Mouse (Mus musculus) bone marrow macrophage, adult 2 months (primary cell): ENCODE results near the gene Asb2. TPM values are rescaled to one million over a fixed set of nuclear protein-coding genes. Genes with fewer than 3 reads are reported as not detected.
A peak's percentile ranks its signal among the peaks of the same experiment; 100 is the strongest.

Experiments
- H3K27ac ChIP-seq: 2 replicates; pipeline ENCODE4 v1.5.1; 2012; ENCODE audit warnings: low read depth, low read length; ENCODE audit not compliant: insufficient read depth
- H3K4me1 ChIP-seq: 2 replicates; pipeline ENCODE4 v1.6.1; 2012; ENCODE audit warnings: low read length; ENCODE audit not compliant: control insufficient read depth, insufficient read depth
- H3K4me3 ChIP-seq: 2 replicates; pipeline ENCODE4 v1.5.1; 2012; ENCODE audit warnings: mild to moderate bottlenecking, low read length, moderate library complexity; ENCODE audit not compliant: insufficient read depth
- CTCF ChIP-seq: IDR thresholded peaks from 2 replicates; pipeline ENCODE4 v1.5.1; 2012; ENCODE audit warnings: low read depth, mild to moderate bottlenecking, low read length, moderate library complexity
- POLR2A ChIP-seq: IDR thresholded peaks from 2 replicates; pipeline ENCODE4 v1.6.1; 2012; ENCODE audit warnings: mild to moderate bottlenecking, low read depth, low read length, borderline replicate concordance
- polyA plus RNA-seq: library from polyadenylated mRNA; stranded (reverse); fragments of >200 nt; gene quantifications from 2 replicates; pipeline ENCODE4 v1.2.4, GENCODE M21; 2012; ENCODE audit not compliant: missing spikeins, insufficient read depth, insufficient read length

Asb2 gene
- polyA plus RNA-seq, 1 experiment, result 2.1 TPM

DNA sequence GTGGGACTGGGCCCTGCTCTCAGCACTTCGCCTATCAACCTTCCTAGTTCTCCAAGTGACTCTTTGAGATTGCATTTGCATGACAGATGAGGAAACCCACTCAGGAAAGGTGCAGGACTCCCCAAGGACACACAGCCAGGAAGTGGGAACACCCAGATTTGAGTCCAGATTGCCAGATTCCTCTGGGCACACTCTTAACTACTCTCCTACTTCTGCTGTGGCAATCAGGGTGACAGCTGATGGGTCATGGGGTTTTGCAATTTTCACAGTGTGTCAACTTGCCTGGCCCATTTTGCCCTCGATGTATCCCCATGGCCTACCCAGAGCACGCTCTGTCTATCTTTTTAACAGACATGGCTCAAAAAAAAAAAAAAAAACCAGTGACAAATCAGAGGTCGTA is 29.2 kb downstream of the Asb2 start:
- Histone ChIP-seq H3K4me3 (no peak overlapping the region), H3K4me1 (peaks cover 23% of the 10 kb centered on the region), H3K27ac (no peak overlapping the region; the same call in 1 of the 2 replicates)
- TF ChIP-seq CTCF (no peak), POLR2A (no peak)

DNA sequence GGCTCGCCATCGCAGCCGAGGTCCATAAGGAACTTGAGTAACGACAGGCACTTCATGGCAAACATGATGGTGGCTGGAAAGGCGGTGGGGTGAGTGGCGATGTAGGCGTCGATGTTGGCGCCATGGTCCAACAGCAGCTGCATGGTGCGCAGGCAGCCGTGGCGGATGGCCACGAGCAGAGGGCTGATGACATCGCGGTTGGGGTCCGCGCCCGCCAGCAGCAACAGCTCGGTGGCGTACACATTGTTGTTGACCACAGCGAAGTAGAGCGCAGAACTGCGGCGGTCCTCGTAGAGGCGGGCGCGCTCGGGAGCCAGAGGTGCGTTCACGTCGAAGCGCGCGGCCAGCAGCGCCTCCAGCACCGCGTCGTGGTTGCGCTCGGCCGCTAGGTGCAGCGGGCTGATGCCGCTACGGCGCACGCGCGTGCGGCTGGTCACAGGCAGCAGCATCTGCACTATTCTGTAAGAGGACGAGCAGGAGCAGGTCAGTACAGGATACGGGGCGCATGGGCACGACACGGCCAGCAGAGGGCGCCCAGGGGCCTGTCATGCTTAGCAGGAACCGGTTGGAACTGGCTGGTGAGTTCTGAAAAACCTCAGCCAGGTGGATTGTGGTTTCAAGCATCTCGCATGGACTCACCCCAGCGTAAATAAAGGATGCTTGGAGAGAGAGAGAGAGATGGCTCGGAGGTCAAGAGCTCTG is 30.5 kb downstream of the Asb2 start:
- Histone ChIP-seq H3K27ac (no peak overlapping the region), H3K4me1 (peaks cover 23% of the 10 kb centered on the region), H3K4me3 (peak overlapping the region; percentile 21)
- peak; percentile 95 for TF ChIP-seq CTCF
- no peak for TF ChIP-seq POLR2A

DNA sequence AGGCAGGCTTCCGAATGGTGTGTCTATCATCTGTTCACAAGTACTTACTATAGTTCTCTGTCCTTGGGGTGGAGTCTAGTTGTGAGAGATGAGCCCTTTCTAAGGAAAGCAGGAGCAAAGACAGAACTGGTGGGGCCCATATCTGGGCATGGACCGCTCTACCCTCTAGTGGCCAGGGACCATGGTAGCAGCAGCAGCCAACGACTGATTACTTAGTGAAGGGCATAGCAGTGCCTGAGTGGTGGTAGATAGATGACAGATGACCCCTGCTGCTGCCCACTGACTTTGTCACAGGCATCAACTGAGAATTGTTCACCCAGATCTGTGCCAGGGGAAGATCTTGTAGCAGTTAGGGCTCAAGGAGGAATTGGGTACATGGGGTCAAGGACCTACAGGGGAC is 33.0 kb downstream of the Asb2 start:
- no peak overlapping the region for H3K4me3 ChIP-seq
- H3K27ac ChIP-seq, result no peak overlapping the region
- peaks cover 23% of the 10 kb centered on the region for H3K4me1 ChIP-seq
- TF ChIP-seq CTCF (peak; percentile 51; the same call in 1 of the 2 replicates), POLR2A (no peak)

DNA sequence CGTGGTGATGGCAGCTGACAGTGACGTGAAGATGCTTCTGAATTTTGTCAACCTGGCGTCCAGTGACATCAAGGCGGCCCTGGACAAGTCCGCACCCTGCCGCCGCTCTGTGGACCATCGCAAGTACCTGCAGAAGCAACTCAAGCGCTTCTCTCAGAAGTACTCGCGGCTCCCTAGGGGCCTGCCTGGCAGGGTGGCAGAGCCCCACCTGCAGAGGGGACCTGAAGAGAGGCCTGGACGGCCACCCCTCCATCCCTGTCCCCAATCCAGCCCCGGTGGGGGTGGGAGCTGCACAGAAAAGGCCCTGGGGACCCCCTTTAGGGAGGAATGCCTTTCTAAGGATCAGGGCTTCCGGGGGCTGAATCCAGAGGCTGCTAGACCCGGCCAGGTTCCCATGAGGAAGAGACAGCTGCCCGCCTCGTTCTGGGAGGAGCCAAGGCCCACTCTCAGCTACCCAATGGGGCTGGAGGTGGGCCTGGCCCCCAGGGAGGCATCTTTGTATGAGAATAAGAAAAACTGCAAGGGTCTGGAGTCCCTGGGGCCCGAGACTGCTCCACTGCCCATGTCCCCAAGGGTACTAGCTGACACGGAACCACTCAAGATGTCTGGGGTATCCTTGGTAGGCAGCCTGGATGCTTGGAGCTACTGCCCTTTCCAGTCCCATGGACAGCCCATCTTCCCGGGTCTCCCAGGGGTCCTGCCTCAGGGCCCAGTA is 39.8 kb downstream of the Asb2 start:
- TF ChIP-seq POLR2A, result no peak
- TF ChIP-seq CTCF, result no peak

DNA sequence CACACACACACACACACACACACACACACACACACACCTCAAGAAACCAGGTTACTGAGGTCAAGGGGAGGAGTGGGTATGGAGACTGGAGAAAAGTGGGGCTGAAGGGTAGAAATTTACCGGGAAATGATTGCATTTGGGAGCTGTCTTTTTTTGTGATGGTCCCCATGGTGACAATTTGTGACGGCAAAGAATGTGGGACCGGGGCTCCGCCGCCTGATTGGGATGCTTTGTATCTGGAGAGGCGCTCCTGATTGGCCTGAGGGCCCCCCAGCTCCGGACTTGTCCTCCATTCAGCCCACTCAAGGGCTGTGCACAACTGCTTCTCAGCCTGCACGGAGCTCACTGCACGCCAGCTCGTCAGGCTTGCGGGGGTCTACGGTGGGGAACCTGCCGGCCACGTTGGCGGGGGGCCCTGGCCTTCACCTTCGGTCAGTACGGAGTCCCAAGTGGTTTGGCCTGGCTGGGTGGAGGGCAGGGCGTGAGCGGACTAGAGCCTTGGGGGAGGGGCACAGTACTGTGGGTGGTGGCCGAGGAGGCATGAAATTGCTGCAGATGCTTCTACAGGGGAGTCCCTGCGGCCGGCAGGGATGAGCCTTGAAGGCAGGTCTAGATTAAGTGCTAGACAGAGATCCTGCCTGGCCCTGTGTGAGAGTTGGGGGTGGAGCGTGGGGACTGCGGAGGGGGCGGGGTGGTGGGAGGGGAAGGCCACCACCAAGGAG is 41.0 kb downstream of the Asb2 start:
- TF ChIP-seq POLR2A (no peak), CTCF (no peak)
- no peaks in the 10 kb centered on the region for H3K4me1 ChIP-seq
- no peak overlapping the region for H3K27ac ChIP-seq
- H3K4me3 ChIP-seq, result no peak overlapping the region

More for the DNA sequence above, 39.8 kb downstream of the Asb2 start:
- Histone ChIP-seq H3K4me1 (no peaks in the 10 kb centered on the region), H3K27ac (no peak overlapping the region), H3K4me3 (no peak overlapping the region)

DNA sequence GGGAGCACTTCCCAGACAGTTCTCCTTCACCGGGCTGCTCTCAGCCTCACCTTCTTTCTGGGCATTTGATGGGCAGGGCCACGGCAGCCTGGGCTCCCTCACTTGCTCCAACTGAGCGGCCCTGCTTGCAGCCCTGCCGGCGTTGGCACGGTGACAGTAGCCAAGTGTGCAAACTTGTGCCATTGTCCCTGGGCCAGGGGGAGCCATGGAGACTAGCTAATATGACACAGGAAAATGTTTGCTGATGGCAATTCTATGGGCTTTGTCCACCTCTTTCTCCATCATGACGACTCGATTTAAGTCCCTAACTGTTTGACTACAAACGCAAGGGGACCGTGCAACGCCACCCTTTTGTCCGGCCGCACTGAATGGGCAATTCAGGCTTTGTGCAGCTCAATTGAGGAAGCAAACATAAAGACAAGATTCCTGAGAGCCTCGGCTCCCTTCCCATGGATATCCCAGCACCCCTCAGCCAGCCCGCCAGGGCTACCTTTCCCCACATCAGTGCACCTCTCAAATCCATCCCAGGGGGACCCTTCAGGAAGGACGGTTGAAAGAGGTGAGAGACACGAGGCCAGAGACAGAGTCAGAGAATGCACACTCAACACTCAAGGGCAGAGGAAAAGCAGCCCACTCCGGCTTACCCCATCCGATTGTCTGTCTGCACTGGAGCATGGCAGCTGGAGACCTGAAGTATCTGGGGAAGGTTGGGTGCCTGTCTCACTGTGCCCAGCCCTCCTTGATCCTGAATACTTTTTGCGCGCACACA is 41.7 kb downstream of the Asb2 start:
- no peak overlapping the region for H3K4me3 ChIP-seq
- TF ChIP-seq POLR2A, result no peak
- no peak for TF ChIP-seq CTCF
- H3K27ac ChIP-seq, result no peak overlapping the region
- no peaks in the 10 kb centered on the region for H3K4me1 ChIP-seq

DNA sequence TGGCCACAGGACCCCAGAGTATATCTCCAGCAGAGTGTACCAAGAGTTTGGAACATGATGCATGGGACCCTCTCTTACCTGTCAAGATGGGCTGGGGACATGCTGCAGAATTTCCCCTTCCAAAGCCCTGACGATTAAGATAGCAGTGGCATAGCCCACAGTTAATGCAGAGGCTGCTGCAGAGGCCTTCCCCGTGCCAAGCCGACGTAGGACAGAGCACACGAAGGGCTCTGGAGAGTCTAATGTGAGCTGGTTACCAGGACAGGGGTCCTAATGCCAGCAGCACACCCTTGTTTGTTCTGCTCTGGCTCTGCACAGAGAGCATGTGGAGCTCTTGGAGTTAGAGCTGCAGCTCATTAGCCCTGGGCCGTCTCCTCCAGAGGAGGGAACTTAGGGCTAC is 42.5 kb downstream of the Asb2 start:
- Histone ChIP-seq H3K27ac (no peak overlapping the region), H3K4me1 (no peaks in the 10 kb centered on the region), H3K4me3 (no peak overlapping the region)
- no peak for TF ChIP-seq CTCF
- TF ChIP-seq POLR2A, result no peak

DNA sequence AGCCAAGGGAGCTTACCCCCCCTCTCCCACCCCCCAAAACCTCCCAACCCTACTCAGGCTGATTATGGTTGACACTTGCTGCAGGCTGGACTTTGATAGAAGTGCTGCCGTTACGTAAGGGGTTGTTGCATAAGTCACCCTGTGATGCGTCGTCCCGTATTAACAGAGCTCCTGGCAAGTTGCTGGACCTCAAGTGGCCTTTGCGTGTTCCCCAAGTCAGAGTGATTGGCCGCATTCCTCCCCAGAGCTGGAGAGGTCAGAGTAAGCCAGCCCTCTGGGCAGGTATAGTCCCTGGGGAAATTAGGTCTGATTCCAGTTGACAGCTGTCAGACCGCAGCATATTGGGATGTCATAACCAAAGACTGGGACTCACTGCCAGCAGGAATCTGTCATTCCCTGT is 43.9 kb downstream of the Asb2 start:
- H3K27ac ChIP-seq, result no peak overlapping the region
- TF ChIP-seq POLR2A, result no peak
- no peak for TF ChIP-seq CTCF
- H3K4me1 ChIP-seq, result no peaks in the 10 kb centered on the region
- H3K4me3 ChIP-seq, result no peak overlapping the region

DNA sequence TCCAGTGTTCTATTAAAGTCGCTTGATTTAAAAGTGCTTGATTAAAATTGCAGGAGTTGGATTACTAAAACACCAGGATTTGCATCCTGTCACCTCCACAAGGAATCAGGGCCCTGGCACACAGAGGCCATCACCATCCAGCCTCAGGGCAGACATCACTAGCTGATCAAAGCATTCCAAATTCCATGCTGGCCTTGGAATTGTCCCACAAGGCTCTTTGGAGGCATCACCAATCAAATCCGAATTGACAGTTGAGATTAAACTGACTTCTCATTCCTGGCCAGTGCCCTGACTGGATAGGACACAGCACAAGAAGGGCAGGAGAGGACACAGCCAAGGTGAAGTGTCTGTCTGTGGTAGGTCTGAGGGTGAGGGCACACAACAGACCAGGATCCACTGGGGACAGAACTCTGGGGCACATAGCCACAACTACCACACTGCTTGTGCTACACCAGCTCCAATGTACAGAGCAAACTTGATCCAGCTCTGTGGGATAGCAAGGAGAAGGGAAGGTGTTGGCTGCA is 45.0 kb downstream of the Asb2 start, which contains the start of gene Fam181a:
Gene Fam181a (plus strand): TSS at position 232 of the 524 bp plus-strand sequence.
- H3K27ac ChIP-seq, result no peak within 1 kb of the TSS
- TF ChIP-seq POLR2A (no peak), CTCF (no peak)
- no peak within 1 kb of the TSS for H3K4me3 ChIP-seq

DNA sequence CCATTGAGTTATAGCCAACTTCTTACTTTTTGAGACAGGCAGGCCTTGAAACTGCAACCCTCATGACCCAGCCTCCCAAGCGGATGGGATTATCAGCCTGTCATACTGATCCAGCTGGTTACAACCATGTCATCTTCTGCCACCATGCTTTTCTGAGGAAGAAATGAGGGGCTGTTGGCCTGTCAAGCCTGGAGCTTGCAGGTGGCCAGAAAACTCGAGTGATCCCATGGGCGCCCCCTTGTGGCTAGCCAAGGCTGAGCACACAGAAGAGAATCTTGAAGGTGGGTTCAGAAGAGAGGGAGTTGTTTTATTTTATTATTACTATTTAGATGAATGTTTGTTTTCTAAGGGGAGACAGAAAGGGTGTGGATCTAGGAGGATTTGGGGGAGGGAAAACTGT is 49.1 kb downstream of the Asb2 start:
- H3K4me1 ChIP-seq, result no peaks in the 10 kb centered on the region
- TF ChIP-seq POLR2A (no peak), CTCF (peak; percentile 65)
- no peak overlapping the region for H3K27ac ChIP-seq
- H3K4me3 ChIP-seq, result no peak overlapping the region

More for the DNA sequence above, 45.0 kb downstream of the Asb2 start, which contains the start of gene Fam181a:
- H3K4me1 ChIP-seq, result no peaks in the 10 kb centered on the region
